Mouse (Mus musculus): ENCODE measurements around the gene Gm28035. TPM values are rescaled to one million over a fixed set of nuclear protein-coding genes. Genes with fewer than 3 reads are reported as not detected.

Gm28035 gene
- polyA plus RNA-seq, 1 experiment from 2014 or later = 0.05 TPM

DNA sequence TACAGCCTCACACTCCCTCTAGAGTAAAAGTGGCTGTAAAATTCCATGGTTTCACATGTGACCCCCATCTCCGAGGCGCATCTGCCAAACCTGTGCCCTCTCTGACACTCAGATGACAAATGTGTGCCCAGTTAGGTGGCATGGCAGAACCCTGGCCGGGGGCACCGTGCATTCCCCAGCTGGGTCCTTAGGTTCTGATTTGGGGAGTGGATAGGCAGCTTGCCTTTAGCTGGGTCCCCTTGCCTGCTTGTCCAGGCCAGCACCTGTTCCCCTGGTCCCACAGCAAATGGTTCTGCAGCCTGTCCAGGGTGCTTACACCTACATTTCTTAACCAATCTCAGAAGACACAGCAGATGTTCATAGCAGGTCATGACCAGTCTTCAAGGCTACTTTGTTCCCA lies 3.0 kb downstream of the Gm28035 start:
- H3K9ac ChIP-seq (ENCODE audit: low read length) = no peak overlapping the region
- H3K4me1 ChIP-seq (replicated peaks; ENCODE audit: control insufficient read depth, insufficient read depth, low read length) = peaks cover 13% of the 10 kb centered on the region
- WGBS = 93% methylated on average over 4 of the region's 4 CpGs
- no peak overlapping the region for H3K4me2 ChIP-seq (ENCODE audit: low read length)
- no peaks in the 10 kb centered on the region for H3K9me3 ChIP-seq (ENCODE audit: control insufficient read depth, low read length)
- H3K27ac ChIP-seq (ENCODE audit: low read depth) = no peak overlapping the region
- no peak for ATAC-seq (replicated peaks; ENCODE audit: low FRiP score, low TSS enrichment, low read depth)
- no peak for DNase-seq (ENCODE audit: low spot score)
- no peaks in the 10 kb centered on the region for H3K27me3 ChIP-seq (replicated peaks; ENCODE audit: control insufficient read depth, insufficient read depth, low read length)
- H3K4me3 ChIP-seq (ENCODE audit: low read depth, low read length) = no peak overlapping the region
- peaks cover 40% of the 10 kb centered on the region for H3K36me3 ChIP-seq (ENCODE audit: control insufficient read depth, insufficient read depth, low read length)

DNA sequence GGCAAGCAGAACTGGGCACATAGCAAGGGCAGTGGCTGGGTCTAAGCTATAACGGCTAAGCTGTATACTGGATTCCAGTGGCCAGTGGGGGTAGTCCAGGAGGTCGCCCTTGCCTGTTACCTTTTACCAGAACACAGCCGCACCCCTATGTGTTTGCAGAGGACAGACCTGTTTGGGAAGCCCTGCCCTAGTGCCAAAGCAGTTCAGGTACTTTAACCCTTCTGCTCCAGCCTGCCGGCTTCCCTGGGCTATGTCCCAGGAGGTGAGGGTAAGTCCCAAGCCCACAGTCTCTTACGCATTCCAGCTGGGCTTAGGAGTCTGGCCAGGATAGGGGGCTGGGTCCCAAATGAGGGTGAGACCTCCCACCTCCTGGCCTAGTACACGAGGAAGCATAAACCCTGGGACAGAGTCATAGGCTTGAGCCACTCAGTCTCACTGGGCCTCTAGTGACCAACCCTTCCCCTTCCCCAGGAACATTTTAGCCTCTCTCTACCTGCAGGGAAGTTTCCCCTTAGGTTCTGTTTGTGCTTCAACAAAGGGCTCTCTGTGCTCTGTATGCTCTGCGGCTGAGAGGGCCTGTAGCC lies 4.3 kb downstream of the Gm28035 start:
- ATAC-seq (replicated peaks; ENCODE audit: low FRiP score, low TSS enrichment, low read depth) = peak; percentile 26; the same call in 1 of the 2 replicates
- H3K27ac ChIP-seq (ENCODE audit: low read depth) = peak overlapping the region; percentile 29; the same call in 1 of the 2 replicates

DNA sequence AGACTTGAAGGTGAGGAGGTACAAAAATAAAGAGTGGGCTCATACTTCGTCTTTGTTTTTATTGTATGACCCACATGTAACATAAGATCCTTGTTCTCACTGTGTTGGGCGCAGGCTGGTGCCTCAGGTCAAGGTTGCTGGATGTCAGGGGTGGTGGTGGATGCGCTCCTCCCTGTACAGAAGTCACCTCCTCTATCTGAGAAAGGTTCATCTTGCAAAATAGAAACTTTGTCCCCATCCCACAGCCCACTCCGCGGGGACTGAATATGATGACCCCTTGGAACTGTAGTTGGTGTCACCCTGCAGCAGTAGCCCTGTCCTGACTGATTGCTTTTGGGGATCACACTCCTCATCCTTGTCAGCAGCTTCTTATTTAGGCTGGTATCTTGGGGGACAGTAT lies 6.7 kb downstream of the Gm28035 start:
- Histone ChIP-seq H3K9me3 (ENCODE audit: control insufficient read depth, low read length) (no peaks in the 10 kb centered on the region), H3K4me3 (ENCODE audit: low read depth, low read length) (no peak overlapping the region), H3K27me3 (replicated peaks; ENCODE audit: control insufficient read depth, insufficient read depth, low read length) (no peaks in the 10 kb centered on the region), H3K36me3 (ENCODE audit: control insufficient read depth, insufficient read depth, low read length) (peaks cover 31% of the 10 kb centered on the region), H3K4me2 (ENCODE audit: low read length) (no peak overlapping the region), H3K27ac (ENCODE audit: low read depth) (no peak overlapping the region), H3K9ac (ENCODE audit: low read length) (no peak overlapping the region), H3K4me1 (replicated peaks; ENCODE audit: control insufficient read depth, insufficient read depth, low read length) (peaks cover 6% of the 10 kb centered on the region; the same call in 1 of the 2 replicates)
- 96% methylated on average over 5 of the region's 5 CpGs for WGBS
- DNase-seq (ENCODE audit: low spot score) (no peak), ATAC-seq (replicated peaks; ENCODE audit: low FRiP score, low TSS enrichment, low read depth) (no peak)

More for the DNA sequence above, 4.3 kb downstream of the Gm28035 start:
- Histone ChIP-seq H3K36me3 (ENCODE audit: control insufficient read depth, insufficient read depth, low read length) (peaks cover 52% of the 10 kb centered on the region), H3K9me3 (ENCODE audit: control insufficient read depth, low read length) (no peaks in the 10 kb centered on the region), H3K9ac (ENCODE audit: low read length) (no peak overlapping the region), H3K4me2 (ENCODE audit: low read length) (no peak overlapping the region), H3K4me3 (ENCODE audit: low read depth, low read length) (no peak overlapping the region), H3K4me1 (replicated peaks; ENCODE audit: control insufficient read depth, insufficient read depth, low read length) (0 out of 2 replicates have a peak, but pooled peaks cover under 1% of the 10 kb centered on the region), H3K27me3 (replicated peaks; ENCODE audit: control insufficient read depth, insufficient read depth, low read length) (no peaks in the 10 kb centered on the region)
- WGBS = 56% methylated on average over 7 of the region's 7 CpGs
- DNase-seq (ENCODE audit: low spot score) = no peak

DNA sequence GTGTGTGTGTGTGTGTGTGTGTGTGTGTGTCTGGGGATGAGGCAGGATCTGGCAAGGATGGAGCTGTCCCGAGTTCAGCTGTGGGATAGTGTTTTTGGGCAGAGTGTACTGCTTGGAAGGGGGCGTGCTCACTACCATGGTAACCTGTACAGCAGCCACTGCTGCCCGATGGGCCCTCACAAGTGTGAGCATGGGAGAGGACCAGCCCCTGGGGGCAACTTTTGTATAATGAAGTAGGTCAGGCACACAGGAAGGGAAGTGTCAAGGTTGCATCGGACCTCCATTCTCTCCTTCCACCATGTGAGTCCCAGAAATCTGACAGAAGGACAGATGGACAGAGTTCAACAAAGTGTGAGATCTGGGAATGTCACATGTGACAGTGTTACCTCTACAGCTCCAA lies 7.3 kb downstream of the Gm28035 start:
- H3K4me2 ChIP-seq (ENCODE audit: low read length) = no peak overlapping the region
- peaks cover 31% of the 10 kb centered on the region for H3K36me3 ChIP-seq (ENCODE audit: control insufficient read depth, insufficient read depth, low read length)
- no peak overlapping the region for H3K9ac ChIP-seq (ENCODE audit: low read length)
- DNase-seq (ENCODE audit: low spot score) = no peak
- WGBS = 78% methylated on average over 4 of the region's 4 CpGs
- no peaks in the 10 kb centered on the region for H3K27me3 ChIP-seq (replicated peaks; ENCODE audit: control insufficient read depth, insufficient read depth, low read length)
- H3K27ac ChIP-seq (ENCODE audit: low read depth) = no peak overlapping the region
- ATAC-seq (replicated peaks; ENCODE audit: low FRiP score, low TSS enrichment, low read depth) = no peak
- no peak overlapping the region for H3K4me3 ChIP-seq (ENCODE audit: low read depth, low read length)
- H3K9me3 ChIP-seq (ENCODE audit: control insufficient read depth, low read length) = no peaks in the 10 kb centered on the region
- peaks cover 10% of the 10 kb centered on the region; the same call in 1 of the 2 replicates for H3K4me1 ChIP-seq (replicated peaks; ENCODE audit: control insufficient read depth, insufficient read depth, low read length)

DNA sequence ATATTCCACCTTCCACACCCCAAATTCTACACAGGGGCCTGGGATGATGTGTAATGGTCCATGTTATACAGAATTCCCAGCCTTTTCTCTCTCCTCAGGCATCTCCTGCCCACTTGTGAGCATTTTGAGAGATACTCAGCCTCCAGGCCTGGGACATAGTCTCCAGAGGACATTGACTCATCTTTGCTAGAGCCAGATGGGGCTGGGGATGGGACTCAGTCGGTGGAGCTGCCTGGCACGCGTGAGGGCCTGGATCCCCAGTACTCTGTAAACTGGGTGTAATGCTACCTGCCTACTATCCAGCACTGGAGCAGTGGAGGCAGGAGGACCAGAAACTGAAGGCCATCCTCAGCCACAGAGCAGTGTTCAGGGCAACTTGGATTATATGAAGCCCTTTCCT lies 8.8 kb downstream of the Gm28035 start:
- ATAC-seq (replicated peaks; ENCODE audit: low FRiP score, low TSS enrichment, low read depth) = no peak
- Histone ChIP-seq H3K27ac (ENCODE audit: low read depth) (no peak overlapping the region), H3K27me3 (replicated peaks; ENCODE audit: control insufficient read depth, insufficient read depth, low read length) (no peaks in the 10 kb centered on the region), H3K4me2 (ENCODE audit: low read length) (no peak overlapping the region), H3K36me3 (ENCODE audit: control insufficient read depth, insufficient read depth, low read length) (peaks cover 23% of the 10 kb centered on the region), H3K9me3 (ENCODE audit: control insufficient read depth, low read length) (no peaks in the 10 kb centered on the region), H3K4me3 (ENCODE audit: low read depth, low read length) (no peak overlapping the region), H3K9ac (ENCODE audit: low read length) (no peak overlapping the region), H3K4me1 (replicated peaks; ENCODE audit: control insufficient read depth, insufficient read depth, low read length) (peaks cover 10% of the 10 kb centered on the region; the same call in 1 of the 2 replicates)
- 97% methylated on average over 3 of the region's 3 CpGs for WGBS
- no peak for DNase-seq (ENCODE audit: low spot score)

DNA sequence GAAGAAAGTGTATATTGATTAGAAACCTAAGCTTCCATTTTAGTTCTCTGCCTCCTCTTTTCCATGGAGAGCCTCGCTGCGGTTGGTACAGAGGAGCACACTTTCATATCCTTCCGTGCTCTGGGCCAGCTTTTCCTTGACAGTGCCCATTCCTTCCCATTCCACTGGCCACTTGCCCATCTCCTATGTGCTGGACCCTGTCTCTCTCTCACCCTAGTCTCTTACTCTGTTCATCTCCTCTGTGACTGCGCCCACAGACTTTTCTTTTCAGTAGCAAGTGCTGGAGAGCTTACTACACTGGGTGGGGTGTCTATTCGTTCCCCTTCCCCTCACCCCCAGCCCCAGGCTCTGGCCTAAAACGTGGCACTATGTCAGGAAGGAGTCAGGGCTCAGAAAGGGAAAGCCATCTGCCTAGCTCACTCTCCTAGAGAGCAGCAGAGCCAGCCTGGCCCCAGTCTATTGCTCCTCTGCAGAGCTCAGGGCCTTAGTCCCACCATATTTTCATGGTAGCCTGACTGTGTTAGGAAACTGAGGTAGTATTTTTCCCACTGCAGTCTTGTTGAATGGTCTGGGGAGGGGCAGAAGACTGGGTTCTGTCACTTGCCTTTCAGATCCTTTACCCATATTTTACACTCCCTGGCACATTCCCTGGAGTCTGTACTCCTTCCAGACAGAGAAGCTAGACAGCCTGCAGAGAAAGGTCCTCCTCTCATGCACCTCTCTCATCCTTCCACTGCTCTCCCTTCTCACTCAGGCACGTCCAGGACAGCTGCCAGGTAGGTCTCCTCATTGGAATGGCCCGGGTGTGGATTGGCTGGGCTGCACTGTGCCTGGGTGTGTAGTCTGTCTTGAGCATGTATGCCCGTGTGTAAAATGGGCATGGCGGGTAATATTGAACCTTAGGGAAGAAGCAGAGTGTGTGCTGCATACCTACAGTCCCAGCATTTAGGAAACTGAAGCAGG lies 10.1 kb downstream of the Gm28035 start:
- WGBS = 85% methylated on average over 10 of the region's 10 CpGs
- H3K4me1 ChIP-seq (replicated peaks; ENCODE audit: control insufficient read depth, insufficient read depth, low read length) = peaks cover 10% of the 10 kb centered on the region; the same call in 1 of the 2 replicates
- no peaks in the 10 kb centered on the region for H3K9me3 ChIP-seq (ENCODE audit: control insufficient read depth, low read length)
- no peak overlapping the region for H3K4me2 ChIP-seq (ENCODE audit: low read length)
- H3K9ac ChIP-seq (ENCODE audit: low read length) = no peak overlapping the region
- no peak overlapping the region for H3K27ac ChIP-seq (ENCODE audit: low read depth)
- no peaks in the 10 kb centered on the region for H3K27me3 ChIP-seq (replicated peaks; ENCODE audit: control insufficient read depth, insufficient read depth, low read length)
- peaks cover 32% of the 10 kb centered on the region for H3K36me3 ChIP-seq (ENCODE audit: control insufficient read depth, insufficient read depth, low read length)
- ATAC-seq (replicated peaks; ENCODE audit: low FRiP score, low TSS enrichment, low read depth) (no peak), DNase-seq (ENCODE audit: low spot score) (no peak)
- H3K4me3 ChIP-seq (ENCODE audit: low read depth, low read length) = no peak overlapping the region

DNA sequence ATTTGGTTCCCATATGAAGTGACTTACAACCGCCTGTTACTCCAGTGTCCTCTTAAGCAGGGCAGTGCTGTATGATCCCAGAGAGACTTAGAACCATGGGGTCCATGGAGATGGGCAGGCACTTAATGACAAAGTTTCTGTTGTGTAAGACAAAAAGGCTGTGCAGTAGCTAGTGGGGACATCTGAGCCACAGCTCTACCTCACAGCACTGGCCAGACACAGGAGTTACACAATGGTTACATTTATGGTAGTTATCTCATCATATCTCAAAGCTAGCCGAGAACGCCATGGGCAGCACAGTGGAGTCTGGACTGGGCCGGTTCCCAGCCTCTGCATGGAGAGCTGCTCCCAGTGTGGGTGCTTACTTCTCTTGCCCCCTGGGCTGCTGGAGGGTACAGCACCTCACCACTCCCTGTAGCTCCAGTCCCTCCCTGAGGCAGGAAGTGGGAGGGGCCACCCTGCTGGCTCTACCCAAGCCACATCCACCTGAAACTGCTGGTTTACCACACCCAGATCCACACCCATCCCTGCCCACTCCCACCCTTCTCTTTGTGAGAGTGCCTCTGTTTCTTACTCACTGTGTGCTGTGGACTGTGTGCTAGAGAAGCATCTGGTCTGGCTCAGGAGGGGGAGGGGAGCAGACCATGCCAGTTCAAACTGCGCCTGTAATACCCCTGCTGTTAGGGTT lies 11.2 kb downstream of the Gm28035 start:
- peak overlapping the region; percentile 62 for H3K27ac ChIP-seq (ENCODE audit: low read depth)
- DNase-seq (ENCODE audit: low spot score) (peak; percentile 75), ATAC-seq (replicated peaks; ENCODE audit: low FRiP score, low TSS enrichment, low read depth) (peak; percentile 90)
- no peak overlapping the region for H3K9ac ChIP-seq (ENCODE audit: low read length)
- no peaks in the 10 kb centered on the region for H3K27me3 ChIP-seq (replicated peaks; ENCODE audit: control insufficient read depth, insufficient read depth, low read length)
- 76% methylated on average over 5 of the region's 5 CpGs for WGBS
- no peak overlapping the region for H3K4me2 ChIP-seq (ENCODE audit: low read length)
- peaks cover 10% of the 10 kb centered on the region; the same call in 1 of the 2 replicates for H3K4me1 ChIP-seq (replicated peaks; ENCODE audit: control insufficient read depth, insufficient read depth, low read length)
- H3K4me3 ChIP-seq (ENCODE audit: low read depth, low read length) = no peak overlapping the region
- no peaks in the 10 kb centered on the region for H3K9me3 ChIP-seq (ENCODE audit: control insufficient read depth, low read length)
- H3K36me3 ChIP-seq (ENCODE audit: control insufficient read depth, insufficient read depth, low read length) = peaks cover 44% of the 10 kb centered on the region

DNA sequence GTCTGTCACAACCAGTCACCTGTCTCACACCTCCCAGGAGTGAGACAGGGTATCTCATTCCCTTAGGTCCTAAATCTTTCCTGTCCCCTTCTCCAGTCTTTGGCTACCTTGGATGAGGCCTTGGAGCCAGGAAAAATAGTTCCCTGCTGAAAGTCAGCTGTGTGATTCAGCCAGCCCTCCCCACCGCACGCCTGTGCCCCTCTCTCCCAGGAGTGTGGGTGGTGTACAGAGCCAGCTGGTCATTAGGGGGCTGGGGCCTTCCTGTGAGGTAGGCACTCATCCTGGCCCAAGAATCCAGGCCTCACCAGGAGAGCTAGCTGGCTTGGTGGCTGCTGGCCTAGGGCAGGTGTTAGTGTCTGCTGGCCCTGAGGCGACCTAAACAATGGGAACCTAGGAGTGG lies 12.2 kb downstream of the Gm28035 start:
- peaks cover 10% of the 10 kb centered on the region; the same call in 1 of the 2 replicates for H3K4me1 ChIP-seq (replicated peaks; ENCODE audit: control insufficient read depth, insufficient read depth, low read length)
- ATAC-seq (replicated peaks; ENCODE audit: low FRiP score, low TSS enrichment, low read depth) (no peak), DNase-seq (ENCODE audit: low spot score) (no peak)
- WGBS = 80% methylated on average over 3 of the region's 3 CpGs
- H3K9me3 ChIP-seq (ENCODE audit: control insufficient read depth, low read length) = no peaks in the 10 kb centered on the region
- H3K27me3 ChIP-seq (replicated peaks; ENCODE audit: control insufficient read depth, insufficient read depth, low read length) = no peaks in the 10 kb centered on the region
- H3K4me3 ChIP-seq (ENCODE audit: low read depth, low read length) = no peak overlapping the region
- H3K9ac ChIP-seq (ENCODE audit: low read length) = no peak overlapping the region
- peaks cover 53% of the 10 kb centered on the region for H3K36me3 ChIP-seq (ENCODE audit: control insufficient read depth, insufficient read depth, low read length)
- peak overlapping the region; percentile 62; the same call in 1 of the 2 replicates for H3K27ac ChIP-seq (ENCODE audit: low read depth)
- H3K4me2 ChIP-seq (ENCODE audit: low read length) = no peak overlapping the region

Data from intestine, embryonic 14.5 days (tissue).